Mouse (Mus musculus) E14TG2a.4 (cell line): ENCODE results near the gene Fras1.

Experiments used
- CTCF ChIP-seq: conservative IDR thresholded peaks from 2 replicates; pipeline ENCODE4 v1.5.1; 2014; ENCODE audit warnings: low read length
- NANOG ChIP-seq: IDR thresholded peaks from 2 replicates; pipeline ENCODE4 v1.6.1; 2014; ENCODE audit warnings: borderline replicate concordance, low read length, mixed read lengths
- POU5F1 ChIP-seq: IDR thresholded peaks from 2 replicates; pipeline ENCODE4 v1.6.1; 2014; ENCODE audit warnings: low read length, borderline replicate concordance

DNA sequence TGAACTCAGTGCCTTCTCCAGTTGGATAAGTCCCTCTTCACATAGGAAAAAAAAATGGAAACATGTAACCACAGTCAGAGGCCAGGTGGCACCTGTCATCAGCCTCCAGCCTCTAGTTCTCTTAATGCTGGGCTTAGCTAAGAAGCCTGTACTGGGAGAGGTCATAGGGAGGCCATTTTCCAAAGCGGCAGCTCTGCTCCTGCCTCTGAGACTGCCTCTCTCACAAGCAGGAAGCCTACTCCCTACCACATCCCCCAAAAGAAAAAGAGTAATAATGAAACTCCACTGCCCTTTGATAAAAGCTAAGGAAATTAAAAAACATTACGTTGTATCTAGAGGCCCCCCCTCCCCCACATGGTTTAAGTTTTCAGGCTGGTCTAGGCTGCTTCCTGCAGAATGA is 309.0 kb downstream of the Fras1 start:
- no peak for TF ChIP-seq CTCF
- no peak for TF ChIP-seq NANOG
- TF ChIP-seq POU5F1: no peak
